Mouse (Mus musculus): Measurements from ENCODE around the gene Slc25a42. TPM values are rescaled to one million over a fixed set of nuclear protein-coding genes. Genes with fewer than 3 reads are reported as not detected.

Slc25a42 gene
- total RNA-seq, 2 experiments from 2014 or later: 27.9 to 28.8 TPM

Other genes starting within 250 kb of the Slc25a42 start
- gene Gatad2a, start 215.9 kb downstream of the Slc25a42 start, total RNA-seq (2021): 10 to 100 TPM; 40.9 to 43.3 TPM
- 10 to 100 TPM; 73.4 to 74.8 TPM for gene Mau2, start 169.6 kb downstream of the Slc25a42 start, total RNA-seq (2021)
- gene Sugp1, start 169.5 kb downstream of the Slc25a42 start, total RNA-seq (2021): 10 to 100 TPM; 50.0 to 54.7 TPM
- 1 to 10 TPM; 1.3 to 2.5 TPM for gene Tm6sf2, start 139.4 kb downstream of the Slc25a42 start, total RNA-seq (2021)
- gene Hapln4, start 128.8 kb downstream of the Slc25a42 start, total RNA-seq (2021): 1 to 10 TPM; 6.8 to 7.7 TPM
- 100 to 1,000 TPM; 575 to 578 TPM for gene Ncan, start 91.4 kb downstream of the Slc25a42 start, total RNA-seq (2021)
- 10 to 100 TPM; 36.1 to 41.7 TPM for gene Nr2c2ap, start 81.0 kb downstream of the Slc25a42 start, total RNA-seq (2021)
- 10 to 100 TPM; 10.5 to 12.0 TPM for gene Rfxank, start 73.2 kb downstream of the Slc25a42 start, total RNA-seq (2021)
- gene Borcs8, start 72.8 kb downstream of the Slc25a42 start, total RNA-seq (2021): 10 to 100 TPM; 39.9 to 46.5 TPM
- under 1 TPM; 0.57 to 0.67 TPM for gene Mef2b, start 72.6 kb downstream of the Slc25a42 start, total RNA-seq (2021)
- 10 to 100 TPM; 52.3 to 54.7 TPM for gene Tmem161a, start 39.9 kb downstream of the Slc25a42 start, total RNA-seq (2021)
- gene Sugp2, start 21.9 kb upstream of the Slc25a42 start, total RNA-seq (2021): 100 to 1,000 TPM; 128 to 138 TPM
- 10 to 100 TPM; 88.5 to 90.7 TPM for gene Armc6, start 22.2 kb upstream of the Slc25a42 start, total RNA-seq (2021)
- 10 to 100 TPM; 45.7 to 47.0 TPM for gene Homer3, start 70.5 kb upstream of the Slc25a42 start, total RNA-seq (2021)
- 10 to 100 TPM; 49.0 to 53.0 TPM for gene Ddx49, start 90.2 kb upstream of the Slc25a42 start, total RNA-seq (2021)
- gene Cope, start 90.2 kb upstream of the Slc25a42 start, total RNA-seq (2021): 100 to 1,000 TPM; 122 to 145 TPM
- gene Cers1, start 103.5 kb upstream of the Slc25a42 start, total RNA-seq (2021): 10 to 100 TPM; 94.6 to 99.0 TPM
- gene Gdf1, start 117.5 kb upstream of the Slc25a42 start, total RNA-seq (2021): 10 to 100 TPM; 13.2 to 23.5 TPM
- 10 to 100 TPM; 50.8 to 51.0 TPM for gene Upf1, start 141.0 kb upstream of the Slc25a42 start, total RNA-seq (2021)
- gene Comp, start 161.3 kb upstream of the Slc25a42 start, total RNA-seq (2021): under 1 TPM in 1 of 2 experiments, not detected in 1; 0.31 TPM
- 100 to 1,000 TPM; 103 to 114 TPM for gene Crtc1, start 227.3 kb upstream of the Slc25a42 start, total RNA-seq (2021)